Mouse (Mus musculus) adrenal gland, adult (tissue): ENCODE results near the gene Nlk.
A peak's percentile ranks its signal among the peaks of the same experiment; 100 is the strongest.
"Not testable (repeated sequence)": the region's sequence is repeated elsewhere in the genome, so short reads cannot be mapped to it uniquely, and the experiment has no call there.

Experiments used
- DNase-seq, 2 experiments: peaks; one replicate each; pipeline ENCODE4 v3.0.0; 2022 to 2023; ENCODE audit warnings: low spot score in 1 of 2; ENCODE audit not compliant: inconsistent age in 2 of 2

Nlk gene

DNA sequence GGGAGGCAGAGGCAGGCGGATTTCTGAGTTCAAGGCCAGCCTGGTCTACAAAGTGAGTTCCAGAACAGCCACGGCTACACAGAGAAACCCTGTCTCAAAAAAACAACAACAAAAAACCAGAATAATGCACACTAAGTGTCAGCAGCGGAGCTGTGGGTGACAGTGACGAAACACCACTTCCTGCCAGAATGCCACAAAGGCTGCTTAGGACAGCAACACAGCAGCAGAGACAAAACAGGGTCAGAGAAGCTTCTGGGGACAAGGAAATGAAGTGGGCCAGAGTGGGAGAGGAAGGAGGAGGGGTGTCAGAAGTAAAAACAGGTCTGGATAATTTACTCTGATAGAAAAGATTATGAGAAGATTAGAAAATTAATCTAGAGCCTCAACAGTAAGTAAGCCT lies 97.1 kb downstream of the Nlk start:
- peak in 1 of 2 experiments; percentile 49 for DNase-seq

DNA sequence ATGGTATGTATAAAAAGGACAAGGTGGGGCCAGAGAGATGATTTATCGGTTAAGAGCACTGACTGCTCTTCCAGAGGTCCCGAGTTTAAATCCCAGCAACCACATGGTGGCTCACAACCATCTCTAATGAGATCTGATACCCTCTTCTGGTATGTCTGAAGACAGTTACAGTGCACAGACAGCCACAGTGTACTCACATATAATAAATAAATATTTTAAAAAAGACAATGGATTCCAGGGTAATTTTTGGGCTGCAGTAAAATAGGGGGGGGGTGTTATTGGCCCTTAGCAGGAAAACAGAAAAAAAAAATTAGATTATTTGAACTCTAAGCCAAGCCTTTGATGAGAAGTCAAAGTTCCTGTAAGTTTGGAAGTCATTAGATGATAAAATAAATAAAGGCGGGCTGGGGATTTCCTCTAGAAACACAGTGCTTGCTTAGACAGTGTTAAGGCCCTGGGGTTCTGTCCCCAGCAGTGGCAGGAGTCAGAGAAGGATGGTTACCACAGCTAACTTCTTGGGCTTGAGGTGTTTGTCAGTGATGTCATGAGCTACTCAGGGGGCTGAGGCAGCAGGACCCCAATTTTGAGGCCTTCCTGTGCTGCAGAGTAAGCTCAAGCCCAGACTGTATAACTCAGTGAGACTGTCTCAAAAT lies 98.3 kb downstream of the Nlk start:
- DNase-seq, result no peak

DNA sequence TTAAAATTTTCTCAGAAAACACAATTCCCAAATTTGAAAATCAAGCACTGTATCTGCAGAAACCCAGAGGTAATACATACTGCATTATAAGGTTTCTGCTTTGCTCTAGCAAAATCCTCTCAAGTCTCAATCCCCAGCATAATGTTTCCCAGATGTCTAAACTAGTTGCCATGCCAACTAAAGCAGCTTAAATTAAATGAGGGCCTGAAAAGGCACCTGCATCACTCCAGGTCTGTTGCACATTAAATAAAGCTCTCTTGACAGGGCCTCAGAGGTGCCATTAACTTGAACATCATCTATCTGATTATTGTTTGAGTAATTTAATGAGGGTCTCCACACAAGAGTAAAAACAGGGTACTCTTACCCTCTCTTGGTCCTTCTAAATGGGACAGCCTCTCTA lies 100.4 kb downstream of the Nlk start:
- DNase-seq, result no peak

DNA sequence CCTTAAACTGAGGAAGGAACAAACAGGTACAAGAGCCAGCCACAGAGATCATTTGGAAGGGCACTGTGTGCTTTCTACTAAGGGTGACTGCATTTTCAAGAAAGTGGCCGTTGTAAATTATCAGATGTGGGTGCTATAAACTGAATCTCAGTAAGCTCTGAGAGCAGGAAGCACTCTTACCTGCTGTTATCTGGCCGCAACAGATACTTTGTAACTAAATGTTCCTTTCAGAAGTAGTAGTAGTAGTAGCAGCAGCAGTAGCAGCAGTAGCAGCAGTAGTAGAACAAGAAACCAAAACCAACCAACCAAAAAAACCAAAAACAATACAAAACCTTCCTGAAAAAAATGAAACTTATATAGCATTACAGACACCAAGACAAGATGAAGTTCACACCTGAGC lies 101.4 kb downstream of the Nlk start:
- no peak for DNase-seq

DNA sequence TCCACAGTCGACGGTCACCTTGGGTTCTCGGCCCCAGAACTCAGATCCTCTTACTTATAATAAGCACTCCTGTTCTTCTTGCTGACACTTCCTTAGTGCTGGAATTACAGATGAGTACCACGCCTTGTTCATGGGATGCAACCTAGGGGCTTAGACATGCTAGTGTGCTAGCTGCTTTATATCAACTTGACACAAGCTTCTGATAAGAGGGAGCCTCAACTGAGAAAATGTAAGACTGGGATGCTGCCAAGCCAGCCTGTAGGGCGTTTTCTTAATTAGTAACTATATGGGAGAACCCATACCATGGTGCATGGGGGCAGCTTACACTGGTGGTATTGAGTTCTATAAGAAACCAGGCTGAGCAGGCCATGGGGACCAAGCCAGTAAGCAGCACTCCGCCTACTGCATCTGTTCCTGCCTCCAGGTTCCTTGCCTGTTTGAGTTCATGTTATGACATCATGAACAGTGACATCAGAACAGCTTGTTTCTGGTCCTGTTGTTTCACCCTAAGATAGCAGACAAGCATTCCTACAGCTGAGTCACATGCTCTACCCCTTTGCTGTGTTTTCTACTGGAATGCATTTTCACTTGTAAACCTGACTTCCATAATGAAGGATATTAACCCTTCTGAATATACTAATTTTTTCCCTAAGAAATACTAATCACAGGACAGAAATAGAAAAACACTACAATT lies 102.8 kb downstream of the Nlk start:
- no peak for DNase-seq

DNA sequence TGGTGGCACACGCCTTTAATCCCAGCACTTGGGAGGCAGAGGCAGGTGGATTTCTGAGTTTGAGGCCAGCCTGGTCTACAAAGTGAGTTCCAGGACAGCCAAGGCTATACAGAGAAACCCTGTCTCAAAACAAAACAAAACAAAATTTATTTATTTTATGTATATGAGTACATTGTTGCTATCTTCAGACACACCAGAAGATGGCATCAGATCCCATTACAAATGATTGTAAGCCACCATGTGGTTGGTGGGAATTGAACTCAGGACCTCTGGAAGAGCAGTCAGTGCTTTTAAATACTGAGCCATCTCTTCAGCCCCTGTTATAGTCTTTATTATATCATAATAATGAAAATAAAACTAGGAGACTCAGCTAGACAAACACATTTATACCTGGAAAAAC lies 109.5 kb downstream of the Nlk start:
- DNase-seq, result not testable (repeated sequence)

DNA sequence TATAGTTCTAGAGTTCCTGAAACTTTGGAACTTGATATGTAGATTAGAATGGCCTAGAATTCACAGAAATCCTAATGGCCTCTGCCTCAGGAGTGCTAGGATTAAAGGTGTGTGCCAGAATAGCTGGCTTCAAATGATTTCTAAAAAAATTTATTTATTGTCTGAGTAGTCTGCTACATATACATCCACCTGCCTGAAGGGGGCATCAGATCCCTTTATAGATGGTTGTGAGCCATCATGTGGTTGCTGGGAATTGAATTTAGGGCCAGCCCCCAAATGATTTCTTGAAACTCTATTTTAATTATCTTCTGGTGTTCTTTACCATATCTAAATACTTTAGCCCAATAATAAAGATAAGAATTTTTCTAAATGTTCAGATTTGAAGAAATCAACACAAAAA lies 111.1 kb downstream of the Nlk start:
- no peak for DNase-seq

DNA sequence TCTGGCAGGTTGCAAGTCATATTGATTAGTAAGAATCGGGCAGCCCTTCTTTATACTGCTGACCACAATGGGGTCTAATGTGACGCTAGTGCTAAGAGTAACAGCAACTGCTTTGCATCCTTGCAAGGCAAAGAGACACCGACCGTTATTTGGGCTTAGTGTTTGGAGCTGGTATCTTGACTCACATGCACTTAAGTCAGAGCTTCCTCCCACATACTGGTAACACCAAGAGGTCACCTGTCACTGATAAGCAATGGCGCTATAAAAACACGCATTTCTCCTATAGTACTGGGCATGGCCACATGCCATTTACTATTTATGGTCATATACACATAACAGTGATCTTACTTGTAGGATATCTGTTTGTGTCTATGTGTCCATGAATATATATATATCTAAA lies 114.3 kb downstream of the Nlk start:
- no peak for DNase-seq

DNA sequence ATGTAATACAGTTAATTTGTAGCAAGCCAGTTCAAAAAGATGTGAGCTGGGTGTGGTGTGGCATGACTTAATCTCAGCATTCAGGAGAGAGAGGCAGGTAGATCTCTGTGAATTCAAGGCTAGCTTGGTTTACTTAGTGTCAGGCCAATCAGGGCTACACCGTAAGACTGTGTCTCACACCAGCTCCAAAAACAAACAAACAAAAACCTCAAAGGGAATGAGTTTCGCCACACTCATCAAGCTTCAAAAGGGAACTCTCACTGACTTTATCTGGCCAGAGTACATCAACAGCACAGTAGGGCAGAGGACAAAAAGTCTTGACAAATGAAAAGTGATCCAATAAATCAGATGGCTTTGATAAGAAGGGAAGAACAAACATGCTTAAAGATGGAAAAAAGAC lies 122.2 kb downstream of the Nlk start:
- no peak for DNase-seq

DNA sequence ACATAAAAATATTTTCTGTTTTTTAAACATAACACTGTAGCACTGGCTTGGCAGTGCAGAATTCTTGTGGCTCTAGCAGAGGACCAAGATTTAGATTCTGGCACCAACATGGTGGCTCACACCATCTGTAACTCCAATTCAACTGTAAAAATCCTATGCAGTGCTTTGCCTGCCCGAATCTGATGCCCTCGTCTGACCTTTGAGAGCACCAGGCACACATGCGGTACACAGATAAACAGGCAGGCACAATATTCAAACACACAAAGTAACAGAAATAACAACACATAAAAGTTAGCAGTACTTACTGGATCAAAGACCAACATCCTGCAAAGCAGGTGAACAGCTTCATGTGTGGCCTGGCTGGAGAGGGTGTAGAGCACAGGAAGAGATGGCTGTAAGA lies 122.6 kb downstream of the Nlk start:
- DNase-seq, result no peak

DNA sequence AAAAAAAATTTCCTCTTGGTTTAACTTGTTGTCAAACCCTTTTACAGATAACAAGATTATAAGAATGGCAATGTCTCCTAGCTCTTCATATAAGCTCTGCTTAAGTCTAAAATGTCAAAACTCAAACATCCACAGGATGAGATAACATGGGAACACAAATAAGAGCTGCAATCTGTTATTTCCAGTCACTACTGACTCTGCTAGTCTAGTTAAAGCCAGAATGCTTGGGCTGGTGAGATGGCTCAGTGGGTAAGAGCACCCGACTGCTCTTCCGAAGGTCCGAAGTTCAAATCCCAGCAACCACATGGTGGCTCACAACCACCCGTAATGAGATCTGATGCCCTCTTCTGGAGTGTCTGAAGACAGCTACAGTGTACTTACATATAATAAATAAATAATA lies 123.1 kb downstream of the Nlk start:
- DNase-seq, result not testable (repeated sequence)

DNA sequence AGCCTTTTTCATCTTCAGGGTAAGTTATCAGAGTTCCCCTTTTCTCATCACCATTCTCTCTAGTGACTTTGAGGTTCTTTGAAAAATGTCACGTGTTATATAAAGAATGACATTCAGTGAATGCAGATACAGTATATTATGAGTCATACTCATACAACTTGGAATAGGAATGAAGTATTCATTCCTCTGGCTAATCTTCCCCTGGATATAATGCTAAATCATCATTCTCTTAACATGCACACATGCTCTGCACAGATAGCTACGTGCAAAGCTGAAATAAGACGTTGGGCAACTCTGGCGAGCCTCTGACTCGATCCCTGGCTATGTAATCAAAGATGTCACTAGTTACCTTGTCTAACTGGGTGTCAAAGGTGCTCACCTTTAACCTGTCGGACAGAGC lies 125.3 kb downstream of the Nlk start:
- DNase-seq, result no peak

DNA sequence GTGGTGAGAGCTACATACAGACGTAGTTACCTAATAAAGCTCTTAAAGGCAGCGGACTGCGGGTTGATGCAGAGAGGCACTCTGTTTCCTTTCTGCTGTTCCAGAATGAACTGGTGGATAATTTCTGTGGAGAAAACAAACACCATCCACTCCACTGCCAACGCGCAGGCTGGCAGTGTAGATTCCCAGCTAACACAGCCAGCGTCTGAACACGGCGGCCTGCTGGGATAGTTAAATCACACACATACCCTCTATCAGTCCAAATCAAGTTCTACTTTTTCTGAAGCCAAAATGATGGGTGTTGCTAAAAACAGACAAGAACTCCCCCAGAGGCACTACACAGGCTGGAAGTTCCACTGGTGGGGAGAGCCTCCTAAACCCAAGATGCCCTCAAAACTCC lies 125.7 kb downstream of the Nlk start:
- no peak for DNase-seq

DNA sequence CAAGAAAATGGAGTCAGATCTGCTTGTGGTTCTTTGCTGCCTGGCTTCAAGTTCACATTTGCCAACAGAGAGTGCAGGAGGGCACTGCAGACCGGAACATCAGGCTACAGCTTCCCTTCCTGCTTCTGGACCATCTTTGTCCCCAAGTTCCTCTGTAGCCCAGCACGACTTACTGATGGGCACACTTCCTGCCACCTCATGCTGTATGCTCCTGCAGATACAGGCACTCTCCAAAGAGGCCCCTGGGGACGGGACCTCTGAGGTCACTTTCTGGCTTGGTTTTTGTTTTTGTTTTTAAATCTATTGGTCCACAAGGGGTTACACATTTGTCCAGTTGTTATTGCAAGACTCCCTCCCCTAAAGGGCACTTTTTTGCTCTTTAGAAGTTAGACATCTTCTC lies 127.4 kb downstream of the Nlk start:
- no peak for DNase-seq

DNA sequence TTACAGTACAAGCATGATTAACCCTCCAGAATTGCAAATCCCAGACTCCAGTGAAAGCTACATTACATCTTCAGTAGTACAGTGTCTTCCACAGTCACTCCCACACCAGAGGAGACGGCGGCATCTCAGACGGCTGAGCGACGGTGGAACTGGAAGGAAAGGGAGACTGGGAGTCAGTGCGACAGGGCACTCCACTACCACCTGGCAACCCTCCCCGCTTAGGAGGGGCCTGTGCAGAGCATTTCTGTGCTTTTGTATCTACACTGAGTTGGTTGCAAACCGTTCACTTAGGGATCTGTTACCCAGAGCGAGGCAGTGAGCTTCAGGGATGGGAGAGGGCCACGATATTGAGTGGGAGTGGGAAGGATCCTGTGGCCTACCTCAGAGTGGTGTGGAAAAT lies 128.3 kb downstream of the Nlk start:
- no peak for DNase-seq

DNA sequence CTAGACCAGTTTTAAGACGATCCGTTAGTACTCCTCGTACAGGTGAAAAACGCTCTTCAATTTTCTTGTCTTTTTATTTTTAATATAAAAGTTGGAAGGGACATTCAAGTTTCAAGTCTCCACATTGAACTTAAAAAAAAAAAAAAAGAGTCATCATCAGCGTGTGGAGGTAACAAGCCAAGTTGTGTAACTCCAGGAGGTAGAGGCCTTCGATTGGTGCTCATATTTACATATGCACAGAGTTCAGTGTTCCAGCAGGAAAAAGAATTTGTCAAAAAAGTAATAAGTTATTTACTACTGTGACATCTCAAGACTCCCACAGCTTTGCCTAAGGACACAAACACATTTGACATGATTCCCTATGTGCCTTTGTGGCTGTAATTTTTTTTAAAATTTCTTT lies 129.6 kb downstream of the Nlk start:
- no peak for DNase-seq

DNA sequence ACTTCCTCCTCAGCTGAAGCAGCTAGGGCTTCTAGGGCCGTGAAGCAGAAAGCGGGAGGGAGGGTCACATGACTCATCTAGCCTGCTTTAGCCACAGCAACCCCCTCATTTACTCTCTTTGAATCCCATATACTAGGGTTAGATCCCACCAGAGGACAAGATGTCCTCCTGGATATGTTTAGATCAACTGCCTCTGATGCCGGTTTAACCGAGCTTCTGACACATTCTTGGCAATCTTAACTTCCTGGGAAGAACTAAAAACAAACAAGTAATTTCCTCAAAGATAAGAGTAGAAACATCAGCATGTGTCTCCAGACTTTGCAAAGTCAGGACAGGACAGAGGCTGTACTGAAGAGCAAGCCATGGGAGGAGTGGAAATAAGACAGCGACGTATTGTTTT lies 130.4 kb downstream of the Nlk start:
- peak; percentile 45 to 76 for DNase-seq

DNA sequence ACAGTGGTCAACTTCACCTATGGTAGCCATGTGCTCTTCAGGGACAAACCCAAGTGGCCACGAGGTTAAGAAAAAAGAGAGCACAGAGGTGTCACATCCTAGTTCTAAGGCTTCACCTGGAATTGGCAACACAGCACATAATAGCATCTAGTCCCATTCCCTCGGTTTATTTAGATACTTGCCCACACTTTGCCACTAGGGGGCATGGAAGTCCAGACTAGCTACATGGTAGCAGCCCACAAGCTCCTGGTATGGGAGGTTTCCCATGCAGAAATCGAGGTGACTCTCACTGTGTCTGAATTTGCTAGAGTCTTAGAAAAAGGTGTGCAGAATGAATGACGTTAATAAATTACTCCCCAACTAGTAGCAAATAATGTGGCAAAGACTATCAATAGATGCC lies 136.7 kb downstream of the Nlk start:
- DNase-seq, result peak; percentile 69 to 91

DNA sequence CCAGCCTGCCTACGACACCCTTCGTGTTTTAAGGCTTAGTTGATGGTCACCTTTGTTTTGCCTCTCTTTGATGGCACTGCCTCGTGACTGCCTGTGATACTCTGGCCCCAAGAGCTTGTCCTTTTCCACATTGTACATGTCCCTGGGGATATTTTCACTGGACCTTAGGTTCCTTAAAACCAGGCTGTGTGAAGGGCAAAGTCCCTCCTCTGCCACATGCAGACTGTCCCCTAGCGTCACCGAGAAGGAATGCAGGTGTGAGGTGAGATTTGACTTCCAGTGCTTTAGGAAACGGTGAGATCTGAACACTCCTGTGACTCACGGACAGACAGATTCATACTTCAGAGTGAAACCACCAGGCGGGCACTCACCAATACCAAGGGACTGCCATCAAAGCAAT lies 139.9 kb downstream of the Nlk start:
- no peak for DNase-seq

DNA sequence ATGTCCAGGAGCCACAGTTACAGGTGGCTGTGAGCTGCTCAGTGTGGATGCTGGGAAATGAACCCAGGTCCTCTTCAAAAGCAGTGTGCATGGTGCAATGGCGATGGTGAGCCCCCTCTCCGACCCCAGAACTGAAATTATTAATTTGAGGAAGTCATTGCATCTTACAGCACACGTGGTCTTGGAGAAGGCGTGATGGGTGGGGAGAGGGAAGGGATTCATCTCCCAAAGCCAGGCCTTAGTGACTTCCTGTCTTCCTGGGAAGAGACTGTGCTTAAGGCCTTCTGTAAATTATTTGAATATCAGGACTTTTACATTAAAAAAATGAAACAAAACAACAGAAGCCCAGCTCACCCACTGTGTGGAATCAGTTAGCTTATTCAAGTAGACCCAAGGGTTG lies 141.1 kb downstream of the Nlk start:
- no peak for DNase-seq

DNA sequence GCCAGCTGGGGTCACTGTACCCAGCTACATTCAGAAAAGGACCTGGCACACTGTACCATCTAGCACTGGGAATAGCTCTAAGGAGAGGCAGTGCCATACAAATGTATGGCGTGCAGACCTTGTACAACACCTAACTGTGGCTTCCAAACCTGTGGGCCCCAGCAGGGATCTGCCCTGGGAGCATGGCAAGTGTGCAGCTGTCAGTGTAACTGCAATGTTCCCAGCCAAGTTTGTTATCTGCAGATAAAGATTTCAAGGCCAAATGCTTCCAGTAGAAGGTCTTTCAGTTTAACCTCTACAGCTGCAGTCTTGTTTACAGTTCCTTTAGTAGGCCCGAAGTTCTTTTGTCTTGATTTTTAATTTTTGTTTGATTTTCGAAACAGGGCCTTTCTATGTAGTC lies 141.6 kb downstream of the Nlk start:
- DNase-seq, result peak; percentile 69 to 87

DNA sequence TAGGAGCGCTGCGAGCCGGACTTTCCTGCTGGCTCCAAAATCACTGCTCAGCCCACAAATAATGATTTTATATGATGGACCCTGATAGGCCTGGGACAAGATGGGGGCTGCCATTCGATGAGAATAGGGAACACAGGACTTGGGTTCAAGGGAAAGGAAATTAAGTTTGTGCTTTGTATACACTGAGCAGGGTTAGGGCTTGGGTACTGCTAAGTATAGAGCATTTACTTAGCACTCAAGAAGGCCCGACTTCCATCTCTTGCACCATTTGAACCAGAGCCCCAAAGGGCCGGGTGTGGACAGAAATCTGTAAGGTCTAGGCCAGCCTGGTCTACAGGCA lies 146.1 kb downstream of the Nlk start:
- DNase-seq, result no peak
